Mouse (Mus musculus) bone marrow, adult 2 months (tissue): ENCODE measurements around the gene Tbx4.

Experiments used
- CTCF ChIP-seq: fragments of 200-500 bp; IDR thresholded peaks from 2 replicates; pipeline ENCODE4 v1.5.1; 2011; ENCODE audit warnings: low read length, control low read depth; ENCODE audit not compliant: control insufficient read depth, insufficient read depth
- POLR2A ChIP-seq: fragments of 200-500 bp; IDR thresholded peaks from 2 replicates; pipeline ENCODE4 v1.6.1; 2011; ENCODE audit warnings: low read depth, mild to moderate bottlenecking, control low read depth, low read length, borderline replicate concordance; ENCODE audit not compliant: control insufficient read depth

- TF ChIP-seq CTCF (no peak), POLR2A (no peak)
Observed at GRCm38 (mm10) chr11:85888451-85888961, 2.3 kb downstream of the Tbx4 start.
